Mouse (Mus musculus) heart, adult 2 months (tissue): Measurements from ENCODE around the gene Olfr980.

Experiments used
- CTCF ChIP-seq: fragments of 200-600 bp; IDR thresholded peaks from 2 replicates; pipeline ENCODE4 v1.8.1; 2022; ENCODE audit warnings: antibody characterized with exemption, mild to moderate bottlenecking, moderate library complexity
- EP300 ChIP-seq: fragments of 200-500 bp; IDR thresholded peaks from 2 replicates; pipeline ENCODE4 v1.6.1; 2011; ENCODE audit warnings: low read depth, low read length, control low read depth; ENCODE audit not compliant: insufficient read depth
- POLR2A ChIP-seq: fragments of 200-500 bp; IDR thresholded peaks from 2 replicates; pipeline ENCODE4 v1.6.1; 2011; ENCODE audit warnings: mild to moderate bottlenecking, low read depth, low read length, control low read depth; ENCODE audit not compliant: insufficient read depth

- TF ChIP-seq EP300 (no peak), CTCF (no peak), POLR2A (no peak)
Measured at GRCm38 (mm10) chr9:40003365-40003764, 6.0 kb downstream of the Olfr980 start, which contains the start of gene Olfr979.
